8 mouse cellular contexts compared by ENCODE assay signal in genomic region chr7:109576321-109577314, GRCm38 (mm10). TPM values are rescaled to one million over a fixed set of nuclear protein-coding genes. Genes with fewer than 3 reads are reported as not detected.
DNase-seq lines count a peak whose midpoint lies in the region; ATAC-seq and TF ChIP-seq lines count a peak whose summit lies in the region.

No protein-coding gene starts in this region.

- no peak for ATAC-seq in neural tube, embryonic 13.5 days (ENCODE audit: low read depth)
- ATAC-seq in heart, embryonic 16.5 days (replicated peaks; ENCODE audit: extremely low read depth, insufficient read depth, low FRiP score) = peak; percentile 60

- H3K4me2 ChIP-seq in neural tube, embryonic 13.5 days = no peak overlapping the region
- peak overlapping the region; percentile 23; the same call in 1 of the 2 replicates for H3K4me2 ChIP-seq in heart, embryonic 16.5 days (ENCODE audit: low read depth, low read length)
- peak overlapping the region; percentile 63 for H3K4me2 ChIP-seq in myocyte (ENCODE audit: low read depth)

- peak overlapping the region; percentile 70 for H3K27ac ChIP-seq in neural tube, embryonic 13.5 days (replicated peaks)
- H3K27ac ChIP-seq in heart, embryonic 16.5 days (ENCODE audit: low read length) = peak overlapping the region; percentile 69

- H3K4me3 ChIP-seq in neural tube, embryonic 13.5 days = no peak overlapping the region
- no peak overlapping the region for H3K4me3 ChIP-seq in heart, embryonic 16.5 days (ENCODE audit: low read length)
- no peak overlapping the region for H3K4me3 ChIP-seq in myocyte

- no peak overlapping the region for H3ac ChIP-seq in myocyte (ENCODE audit: control insufficient read depth, insufficient read length)

- H3K79me2 ChIP-seq in myocyte (ENCODE audit: control insufficient read depth, insufficient read depth) = peaks cover 71% of the 10 kb centered on the region

- no peak for TF ChIP-seq POLR2A in myocyte (IDR thresholded peaks at IDR 0.05; ENCODE audit: insufficient read length, low read depth)

- peak; percentile 25 for DNase-seq in gastrocnemius, postnatal 10 days
- DNase-seq in gastrocnemius, postnatal 36 days = no peak
- DNase-seq in neural tube, embryonic 10.5 days (ENCODE audit: extremely low spot score, low spot score) = no peak
- DNase-seq in thymus, postnatal 4 days = no peak
- DNase-seq in right cerebral cortex, postnatal 4 days = no peak

- WGBS in neural tube, embryonic 13.5 days = 57% methylated on average over 11 of the region's 11 CpGs
- WGBS in heart, embryonic 16.5 days = 24% methylated on average over 11 of the region's 11 CpGs

- H3K4me1 ChIP-seq in neural tube, embryonic 13.5 days (replicated peaks) = peaks cover 52% of the 10 kb centered on the region
- peaks cover 62% of the 10 kb centered on the region for H3K4me1 ChIP-seq in heart, embryonic 16.5 days (ENCODE audit: control insufficient read depth, insufficient read depth, low read length)

- intact Hi-C loops in gastrocnemius, postnatal 36 days (cut with DNase I) = no loop called here

- no peaks in the 10 kb centered on the region for H3K36me3 ChIP-seq in neural tube, embryonic 13.5 days
- H3K36me3 ChIP-seq in heart, embryonic 16.5 days (ENCODE audit: control insufficient read depth, insufficient read depth) = no peaks in the 10 kb centered on the region
- H3K36me3 ChIP-seq in myocyte (ENCODE audit: control insufficient read depth, insufficient read depth) = no peaks in the 10 kb centered on the region

- H3K27me3 ChIP-seq in neural tube, embryonic 13.5 days = no peaks in the 10 kb centered on the region
- no peaks in the 10 kb centered on the region for H3K27me3 ChIP-seq in heart, embryonic 16.5 days (ENCODE audit: control insufficient read depth, insufficient read depth, low read length)
- no peaks in the 10 kb centered on the region for H3K27me3 ChIP-seq in myocyte (ENCODE audit: control insufficient read depth, insufficient read depth, insufficient read length)

- H3K9me3 ChIP-seq in neural tube, embryonic 13.5 days = no peaks in the 10 kb centered on the region
- H3K9me3 ChIP-seq in heart, embryonic 16.5 days (replicated peaks; ENCODE audit: control insufficient read depth, low read length) = no peaks in the 10 kb centered on the region

- no peak overlapping the region for H3K9ac ChIP-seq in neural tube, embryonic 13.5 days
- H3K9ac ChIP-seq in heart, embryonic 16.5 days (ENCODE audit: low read length) = no peak overlapping the region

TF ChIP-seq in myocyte, 11 proteins besides CTCF, POLR2A, EP300 and RAD21:
- no peak for TF ChIP-seq POLR2AphosphoS2 (IDR thresholded peaks at IDR 0.05; ENCODE audit: insufficient read length, low read depth)
- peak; percentile 81 to 90 (median 86) for TF ChIP-seq MYOD1 (IDR thresholded peaks at IDR 0.05; ENCODE audit: control insufficient read depth in 1 of 3, insufficient read length in 2 of 3, low read depth in 2 of 3)
- TF ChIP-seq MYOG (IDR thresholded peaks at IDR 0.05; ENCODE audit: control insufficient read depth in 1 of 3, insufficient read depth in 1 of 3, insufficient read length in 2 of 3, low read depth in 2 of 3) = peak; percentile 25 to 75 (median 31)
- TF ChIP-seq TCF12 (IDR thresholded peaks at IDR 0.05; ENCODE audit: insufficient read depth, poor library complexity, severe bottlenecking) = peak; percentile 44

RNA-seq across cellular contexts. Expression of gene Rpl27a, which starts 57.7 kb away (rescaled TPM):
- 100 to 1,000 TPM; 131 to 154 TPM for total RNA-seq in gastrocnemius, postnatal 10 days (2021)
- 10 to 100 TPM; 63.3 to 79.1 TPM for total RNA-seq in gastrocnemius, postnatal 36 days (2021)
- 80.7 and 91.7 TPM in 2 replicates for polyA plus RNA-seq in neural tube, embryonic 13.5 days (2015; fragmentation: Nextera tagmentation; extraction: Ambion mirVana)
- polyA plus RNA-seq in heart, embryonic 16.5 days (2015; fragmentation: Nextera tagmentation; extraction: Ambion mirVana) = 71.3 and 74.1 TPM in 2 replicates
- 1,271 TPM for polyA plus RNA-seq in myocyte (2012; fragmentation: generic; extraction: Trizol)

Comparison
In these comparisons a context has a peak if more than half of its experiments do, and no peak if none do; other contexts are left out.
1. RNA of gene Rpl27a, which starts 57.7 kb away (polyA plus RNA-seq): 1,271 TPM in myocyte (single experiment); 80.7 to 91.7 TPM in neural tube, embryonic 13.5 days and 71.3 to 74.1 TPM in heart, embryonic 16.5 days; every median in the first group is over 10 times any median in the second.